Mouse (Mus musculus) heart, embryonic 12.5 days (tissue): ENCODE measurements around the gene Ssh3. TPM values are rescaled to one million over a fixed set of nuclear protein-coding genes. Genes with fewer than 3 reads are reported as not detected.

Experiments
- ATAC-seq: fragments of 200-750 bp; cut with Nextera tagmentation; 2 replicates; pipeline ENCODE4 v1.8.0; 2017; ENCODE audit warnings: moderate TSS enrichment, moderate library complexity; ENCODE audit not compliant: insufficient number of reproducible peaks, low FRiP score
- H3K27ac ChIP-seq: fragments of 300-500 bp; sonication (generic); 2 replicates; pipeline ENCODE4 v1.5.1; 2016; ENCODE audit warnings: mild to moderate bottlenecking, moderate library complexity; ENCODE audit not compliant: poor library complexity, severe bottlenecking
- H3K27me3 ChIP-seq: fragments of 300-500 bp; sonication (generic); replicated peaks from 2 replicates; pipeline ENCODE4 v1.6.1; 2016; ENCODE audit warnings: mild to moderate bottlenecking, moderate library complexity
- H3K36me3 ChIP-seq: fragments of 300-500 bp; sonication (generic); 2 replicates; pipeline ENCODE4 v1.6.1; 2016; ENCODE audit warnings: mild to moderate bottlenecking, moderate library complexity
- H3K4me1 ChIP-seq: fragments of 300-500 bp; sonication (generic); replicated peaks from 2 replicates; pipeline ENCODE4 v1.6.1; 2016; ENCODE audit warnings: mild to moderate bottlenecking
- H3K4me2 ChIP-seq: fragments of 300-500 bp; sonication (generic); 2 replicates; pipeline ENCODE4 v1.6.1; 2016; ENCODE audit warnings: mild to moderate bottlenecking, moderate library complexity
- H3K4me3 ChIP-seq: fragments of 300-500 bp; sonication (generic); 2 replicates; pipeline ENCODE4 v1.5.1; 2016; ENCODE audit warnings: mild to moderate bottlenecking
- H3K9ac ChIP-seq: fragments of 300-500 bp; sonication (generic); 2 replicates; pipeline ENCODE4 v1.6.1; 2016; ENCODE audit warnings: mild to moderate bottlenecking, moderate library complexity
- H3K9me3 ChIP-seq: fragments of 300-500 bp; sonication (generic); replicated peaks from 2 replicates; pipeline ENCODE4 v1.6.1; 2016; ENCODE audit warnings: mild to moderate bottlenecking, moderate library complexity
- WGBS: fragments of 180-500 bp; shearing (Covaris S2); methylation state at CpG from one replicate; pipeline ENCODE4 v1.1.7; 2016; 5-methylcytosine and 5-hydroxymethylcytosine counted together
- polyA plus RNA-seq: library from polyadenylated mRNA; unstranded; fragments of >200 nt; fragmentation: Nextera tagmentation; extraction: Ambion mirVana; gene quantifications from 2 replicates; pipeline ENCODE4 v1.2.1, GENCODE M21; 2016

Ssh3 gene
- polyA plus RNA-seq, 1 experiment from 2014 or later: 4.7 TPM

- H3K9ac ChIP-seq: no peak overlapping the region
- H3K27me3 ChIP-seq: no peaks in the 10 kb centered on the region; the same call in 1 of the 2 replicates
- 66% methylated on average over 3 of the region's 3 CpGs for WGBS
- no peak overlapping the region for H3K27ac ChIP-seq
- ATAC-seq: no peak
- H3K9me3 ChIP-seq: 0 out of 2 replicates have a peak, but pooled peaks cover 3% of the 10 kb centered on the region
- no peak overlapping the region for H3K4me3 ChIP-seq
- H3K4me2 ChIP-seq: no peak overlapping the region
- H3K4me1 ChIP-seq: no peaks in the 10 kb centered on the region
- no peaks in the 10 kb centered on the region for H3K36me3 ChIP-seq
Observed at GRCm38 (mm10) chr19:4242416-4242815, 26.6 kb downstream of the Ssh3 start.

GRCm38 (mm10) chr19:4240247-4240668 lies 28.7 kb downstream of the Ssh3 start:
- Histone ChIP-seq H3K27me3 (no peaks in the 10 kb centered on the region; the same call in 1 of the 2 replicates), H3K4me1 (no peaks in the 10 kb centered on the region), H3K36me3 (no peaks in the 10 kb centered on the region), H3K27ac (no peak overlapping the region), H3K9ac (no peak overlapping the region), H3K4me2 (no peak overlapping the region), H3K4me3 (no peak overlapping the region), H3K9me3 (0 out of 2 replicates have a peak, but pooled peaks cover 3% of the 10 kb centered on the region)
- no peak for ATAC-seq
- WGBS: 70% methylated on average over 8 of the region's 8 CpGs

- peaks cover 19% of the 10 kb centered on the region for H3K4me1 ChIP-seq
- H3K4me3 ChIP-seq: no peak overlapping the region
- WGBS: 69% methylated on average over 4 of the region's 4 CpGs
Observed at GRCm38 (mm10) chr19:4234548-4234947, 34.4 kb downstream of the Ssh3 start.

GRCm38 (mm10) chr19:4232651-4233050 lies 36.3 kb downstream of the Ssh3 start:
- H3K4me1 ChIP-seq: peaks cover 20% of the 10 kb centered on the region
- no peak overlapping the region for H3K4me3 ChIP-seq
- peak overlapping the region; percentile 82 for H3K4me2 ChIP-seq
- H3K27me3 ChIP-seq: peaks cover 35% of the 10 kb centered on the region
- H3K9ac ChIP-seq: peak overlapping the region; percentile 80
- no peak for ATAC-seq
- no peaks in the 10 kb centered on the region for H3K36me3 ChIP-seq
- H3K9me3 ChIP-seq: no peaks in the 10 kb centered on the region
- H3K27ac ChIP-seq: no peak overlapping the region
- WGBS: 78% methylated on average over 7 of the region's 7 CpGs

More at GRCm38 (mm10) chr19:4234548-4234947, 34.4 kb downstream of the Ssh3 start:
- no peak overlapping the region for H3K9ac ChIP-seq
- no peak for ATAC-seq
- no peaks in the 10 kb centered on the region for H3K36me3 ChIP-seq
- peaks cover 18% of the 10 kb centered on the region for H3K27me3 ChIP-seq
- H3K4me2 ChIP-seq: no peak overlapping the region
- no peak overlapping the region for H3K27ac ChIP-seq
- no peaks in the 10 kb centered on the region for H3K9me3 ChIP-seq

- ATAC-seq: 0 out of 2 replicates have a peak, but pooled peaks have one; percentile 1
- peak overlapping the region; percentile 87 for H3K27ac ChIP-seq
Observed at GRCm38 (mm10) chr19:4232186-4232572, 36.8 kb downstream of the Ssh3 start.

GRCm38 (mm10) chr19:4231253-4232185 lies 37.5 kb downstream of the Ssh3 start, which contains the start of gene Pold4:
TSS of gene Pold4 (plus strand) at chr19:4231899.
- peak within 1 kb of the TSS; percentile 80 for H3K9ac ChIP-seq
- H3K4me3 ChIP-seq: peak within 1 kb of the TSS; percentile 73
- H3K27me3 ChIP-seq: peaks cover 45% of the 10 kb centered on the region
- whole genome bisulfite sequencing: 9% methylated on average over 26 of the region's 26 CpGs
- H3K4me1 ChIP-seq: peaks cover 20% of the 10 kb centered on the region
- no peaks in the 10 kb centered on the region for H3K36me3 ChIP-seq
- H3K4me2 ChIP-seq: peak within 1 kb of the TSS; percentile 82
- H3K9me3 ChIP-seq: no peaks in the 10 kb centered on the region
- H3K27ac ChIP-seq: peak within 1 kb of the TSS; percentile 87
- ATAC-seq: peak; percentile 91

More at GRCm38 (mm10) chr19:4232186-4232572, 36.8 kb downstream of the Ssh3 start:
- Histone ChIP-seq H3K9me3 (no peaks in the 10 kb centered on the region), H3K36me3 (no peaks in the 10 kb centered on the region), H3K4me2 (peak overlapping the region; percentile 82), H3K4me3 (peak overlapping the region; percentile 73), H3K27me3 (peaks cover 40% of the 10 kb centered on the region), H3K9ac (peak overlapping the region; percentile 80), H3K4me1 (peaks cover 20% of the 10 kb centered on the region)
- 16% methylated on average over 2 of the region's 2 CpGs for WGBS

GRCm38 (mm10) chr19:4230415-4230814 lies 38.6 kb downstream of the Ssh3 start:
- Histone ChIP-seq H3K9me3 (no peaks in the 10 kb centered on the region), H3K4me2 (no peak overlapping the region), H3K4me1 (peaks cover 20% of the 10 kb centered on the region), H3K36me3 (no peaks in the 10 kb centered on the region), H3K27ac (no peak overlapping the region), H3K9ac (no peak overlapping the region), H3K4me3 (no peak overlapping the region), H3K27me3 (peaks cover 45% of the 10 kb centered on the region)
- no peak for ATAC-seq
- WGBS: 57% methylated on average over 8 of the region's 8 CpGs

- ATAC-seq: no peak
- no peak overlapping the region for H3K4me3 ChIP-seq
- no peaks in the 10 kb centered on the region for H3K9me3 ChIP-seq
- H3K36me3 ChIP-seq: no peaks in the 10 kb centered on the region
- no peak overlapping the region for H3K9ac ChIP-seq
- no peak overlapping the region for H3K27ac ChIP-seq
- peaks cover 40% of the 10 kb centered on the region for H3K27me3 ChIP-seq
- no peak overlapping the region for H3K4me2 ChIP-seq
- H3K4me1 ChIP-seq: peaks cover 20% of the 10 kb centered on the region
- 40% methylated on average over 9 of the region's 9 CpGs for WGBS
Observed at GRCm38 (mm10) chr19:4229451-4230076, 39.4 kb downstream of the Ssh3 start.

- Histone ChIP-seq H3K27me3 (peaks cover 37% of the 10 kb centered on the region), H3K27ac (no peak overlapping the region), H3K4me1 (peaks cover 20% of the 10 kb centered on the region), H3K36me3 (no peaks in the 10 kb centered on the region), H3K4me3 (no peak overlapping the region), H3K4me2 (no peak overlapping the region), H3K9me3 (no peaks in the 10 kb centered on the region), H3K9ac (no peak overlapping the region)
- WGBS: 76% methylated on average over 4 of the region's 4 CpGs
- no peak for ATAC-seq
Observed at GRCm38 (mm10) chr19:4228891-4229290, 40.1 kb downstream of the Ssh3 start.

GRCm38 (mm10) chr19:4227894-4228678 lies 40.9 kb downstream of the Ssh3 start:
- ATAC-seq: no peak
- H3K9ac ChIP-seq: no peak overlapping the region
- no peak overlapping the region for H3K4me3 ChIP-seq
- no peak overlapping the region for H3K27ac ChIP-seq
- 17% methylated on average over 8 of the region's 8 CpGs for WGBS
- H3K4me1 ChIP-seq: peaks cover 20% of the 10 kb centered on the region
- peaks cover 37% of the 10 kb centered on the region for H3K27me3 ChIP-seq
- H3K9me3 ChIP-seq: no peaks in the 10 kb centered on the region
- no peak overlapping the region for H3K4me2 ChIP-seq
- no peaks in the 10 kb centered on the region for H3K36me3 ChIP-seq
